1 mouse cellular context compared by ENCODE assay signal in the genomic region with DNA sequence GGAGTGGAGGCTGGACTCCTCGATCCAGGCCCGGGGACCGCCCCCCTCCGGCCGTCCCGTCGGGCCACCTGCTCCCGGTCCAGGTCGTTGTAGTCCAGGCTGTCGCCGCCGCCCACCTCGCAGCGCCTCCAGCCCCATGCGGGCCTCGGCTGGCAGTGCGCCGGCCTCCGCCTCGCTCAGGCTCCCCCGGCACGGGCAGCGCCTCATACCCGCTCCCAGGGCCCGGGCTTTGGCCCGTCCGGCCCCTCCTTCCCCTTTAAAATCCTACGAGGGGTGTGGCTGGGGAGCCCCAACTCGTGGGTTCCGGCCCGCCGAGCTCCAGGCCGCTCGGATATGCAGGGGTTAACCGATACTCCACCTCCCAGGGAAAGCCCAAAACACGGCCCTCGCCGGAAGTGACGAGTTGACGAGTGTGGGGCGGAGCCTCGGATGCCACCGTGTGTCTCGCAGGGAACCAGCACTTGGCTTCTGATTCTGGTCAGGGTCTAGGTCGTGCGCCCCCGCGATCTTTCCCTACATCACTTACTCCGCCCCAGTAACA.
TF ChIP-seq lines count a peak whose summit lies in the region.

A gene (minus strand): TSS at position 381 of the 541 bp plus-strand sequence.

TF ChIP-seq in CH12.LX, 34 proteins besides CTCF, POLR2A, EP300 and RAD21 (continued from another document):
- TF ChIP-seq BHLHE40 (IDR thresholded peaks at IDR 0.05; ENCODE audit: low read depth, low read length) = 0 out of 2 replicates have a peak, but pooled peaks have one; percentile 33
- 0 out of 2 replicates have a peak, but pooled peaks have one; percentile 27 for TF ChIP-seq CHD2 (IDR thresholded peaks at IDR 0.05; ENCODE audit: low read length)
- TF ChIP-seq CHD1 (IDR thresholded peaks at IDR 0.05; ENCODE audit: low read depth, low read length) = no peak
- TF ChIP-seq ETS1 (conservative IDR thresholded peaks at IDR 0.05; ENCODE audit: low read depth, low read length) = peak; percentile 69
- TF ChIP-seq ZNF384 (IDR thresholded peaks at IDR 0.05; ENCODE audit: low read depth, low read length) = no peak
- TF ChIP-seq USF2 (conservative IDR thresholded peaks at IDR 0.05; ENCODE audit: low read depth, low read length) = no peak
- TF ChIP-seq MYC (IDR thresholded peaks at IDR 0.05; ENCODE audit: low read depth, low read length) = 0 out of 2 replicates have a peak, but pooled peaks have one; percentile 35
- TF ChIP-seq UBTF (IDR thresholded peaks at IDR 0.05; ENCODE audit: low read depth, low read length) = peak; percentile 76; the same call in 1 of the 2 replicates
- 0 out of 2 replicates have a peak, but pooled peaks have one; percentile 62 for TF ChIP-seq KAT2A (IDR thresholded peaks at IDR 0.05; ENCODE audit: insufficient replicate concordance, low read length)
- peak; percentile 89 for TF ChIP-seq POLR2AphosphoS2 (IDR thresholded peaks at IDR 0.05; ENCODE audit: low read depth, low read length)
- TF ChIP-seq IRF4 (IDR thresholded peaks at IDR 0.05; ENCODE audit: low read depth, low read length) = peak; percentile 91
- no peak for TF ChIP-seq GABPA (IDR thresholded peaks at IDR 0.05; ENCODE audit: insufficient replicate concordance, low read depth, low read length)
- peak; percentile 57 for TF ChIP-seq MEF2A (IDR thresholded peaks at IDR 0.05; ENCODE audit: borderline replicate concordance, low read depth, low read length)
- no peak for TF ChIP-seq RCOR1 (conservative IDR thresholded peaks at IDR 0.05; ENCODE audit: low read depth, low read length)
- TF ChIP-seq NELFE (IDR thresholded peaks at IDR 0.05; ENCODE audit: low read depth, low read length) = peak; percentile 96
- no peak for TF ChIP-seq SMC3 (IDR thresholded peaks at IDR 0.05; ENCODE audit: low read depth, low read length)
- no peak for TF ChIP-seq USF1 (IDR thresholded peaks at IDR 0.05; ENCODE audit: low read depth, low read length)
- TF ChIP-seq ZKSCAN1 (IDR thresholded peaks at IDR 0.05; ENCODE audit: borderline replicate concordance, low read depth, low read length) = no peak
